ENCODE assay signal across 8 mouse cellular contexts in the genomic region with DNA sequence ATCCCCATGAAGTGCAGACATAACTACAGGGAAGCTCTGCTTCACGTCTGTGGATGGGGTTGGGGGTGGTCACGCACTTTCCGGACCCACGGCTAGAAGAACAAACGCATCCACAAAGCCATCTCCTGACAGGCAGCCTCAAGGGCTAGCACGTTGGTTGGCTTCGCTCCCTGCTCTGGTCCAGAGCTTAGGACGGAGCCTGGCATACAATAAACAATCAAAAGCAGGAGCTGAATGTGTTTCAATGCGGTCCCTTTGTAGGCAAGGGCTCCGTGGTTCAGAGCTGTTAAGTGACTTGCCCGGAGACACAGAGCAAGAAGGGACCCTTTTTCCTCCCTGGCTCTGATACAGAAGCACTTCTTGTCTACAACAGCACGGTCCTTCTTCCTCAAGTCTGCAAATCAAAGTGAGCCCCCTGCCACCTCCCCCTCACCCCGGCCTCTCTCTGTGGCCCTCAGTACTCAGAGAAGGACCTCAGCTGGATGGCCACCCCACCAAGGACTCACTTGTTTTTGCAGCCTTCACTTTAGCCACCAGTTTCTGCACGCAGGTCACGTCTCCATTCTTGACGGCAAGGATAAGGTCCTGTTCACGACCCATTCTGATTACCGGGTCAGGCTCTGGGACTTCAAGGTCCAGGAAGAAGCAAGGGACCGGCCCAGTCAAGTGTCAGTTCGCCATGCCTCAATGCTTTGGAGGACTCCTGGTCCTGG. TPM values are rescaled to one million over a fixed set of nuclear protein-coding genes. Genes with fewer than 3 reads are reported as not detected.
DNase-seq lines count a peak whose midpoint lies in the region; ATAC-seq and TF ChIP-seq lines count a peak whose summit lies in the region.

No protein-coding gene starts in this region.

- H3K9me3 ChIP-seq in kidney, embryonic 14.5 days (ENCODE audit: control insufficient read depth, low read length): no peaks in the 10 kb centered on the region
- H3K9me3 ChIP-seq in embryonic facial prominence, embryonic 14.5 days (ENCODE audit: control insufficient read depth, low read length): no peaks in the 10 kb centered on the region
- no peaks in the 10 kb centered on the region for H3K9me3 ChIP-seq in hindbrain, postnatal 0 days (ENCODE audit: low read length)
- H3K9me3 ChIP-seq in midbrain, embryonic 15.5 days: no peaks in the 10 kb centered on the region

- H3K36me3 ChIP-seq in kidney, embryonic 14.5 days (ENCODE audit: control insufficient read depth, insufficient read depth, low read length): peaks cover 18% of the 10 kb centered on the region
- H3K36me3 ChIP-seq in embryonic facial prominence, embryonic 14.5 days (ENCODE audit: control insufficient read depth, insufficient read depth, low read length): peaks cover 17% of the 10 kb centered on the region
- no peaks in the 10 kb centered on the region for H3K36me3 ChIP-seq in hindbrain, postnatal 0 days (ENCODE audit: insufficient read depth, low read length)
- no peaks in the 10 kb centered on the region for H3K36me3 ChIP-seq in midbrain, embryonic 15.5 days (replicated peaks)

- peak overlapping the region; percentile 84 for H3K4me3 ChIP-seq in kidney, embryonic 14.5 days (ENCODE audit: low read length)
- H3K4me3 ChIP-seq in embryonic facial prominence, embryonic 14.5 days (ENCODE audit: low read depth, low read length): peak overlapping the region; percentile 87
- peak overlapping the region; percentile 88 for H3K4me3 ChIP-seq in hindbrain, postnatal 0 days (ENCODE audit: low read length)
- peak overlapping the region; percentile 93 for H3K4me3 ChIP-seq in midbrain, embryonic 15.5 days

- H3K4me2 ChIP-seq in kidney, embryonic 14.5 days (replicated peaks; ENCODE audit: low read depth, low read length): peak overlapping the region; percentile 82
- H3K4me2 ChIP-seq in embryonic facial prominence, embryonic 14.5 days (ENCODE audit: low read depth, low read length): peak overlapping the region; percentile 88
- peak overlapping the region; percentile 95 for H3K4me2 ChIP-seq in hindbrain, postnatal 0 days (ENCODE audit: low read depth, low read length)
- H3K4me2 ChIP-seq in midbrain, embryonic 15.5 days: peak overlapping the region; percentile 94

- peak overlapping the region; percentile 1; the same call in 1 of the 2 replicates for H3K9ac ChIP-seq in kidney, embryonic 14.5 days (ENCODE audit: low read depth, low read length)
- peak overlapping the region; percentile 87 for H3K9ac ChIP-seq in embryonic facial prominence, embryonic 14.5 days (ENCODE audit: low read depth, low read length)
- H3K9ac ChIP-seq in hindbrain, postnatal 0 days (replicated peaks; ENCODE audit: low read length): peak overlapping the region; percentile 24; the same call in 1 of the 2 replicates
- no peak overlapping the region; the same call in 1 of the 2 replicates for H3K9ac ChIP-seq in midbrain, embryonic 15.5 days

- no peak for TF ChIP-seq CTCF in hindbrain, postnatal 0 days (IDR thresholded peaks at IDR 0.05; ENCODE audit: low read depth)

- H3K27me3 ChIP-seq in kidney, embryonic 14.5 days (ENCODE audit: control insufficient read depth, insufficient read depth, low read length): no peaks in the 10 kb centered on the region
- no peaks in the 10 kb centered on the region for H3K27me3 ChIP-seq in embryonic facial prominence, embryonic 14.5 days (replicated peaks; ENCODE audit: control insufficient read depth, insufficient read depth, low read length)
- no peaks in the 10 kb centered on the region for H3K27me3 ChIP-seq in hindbrain, postnatal 0 days (ENCODE audit: insufficient read depth, low read length)
- H3K27me3 ChIP-seq in midbrain, embryonic 15.5 days (replicated peaks): no peaks in the 10 kb centered on the region

- H3K27ac ChIP-seq in kidney, embryonic 14.5 days (ENCODE audit: low read depth, low read length): no peak overlapping the region
- 0 out of 2 replicates have a peak overlapping the region, but pooled peaks have one; percentile 44 for H3K27ac ChIP-seq in embryonic facial prominence, embryonic 14.5 days (replicated peaks; ENCODE audit: low read depth, low read length)
- peak overlapping the region; percentile 36; the same call in 1 of the 2 replicates for H3K27ac ChIP-seq in hindbrain, postnatal 0 days
- 0 out of 2 replicates have a peak overlapping the region, but pooled peaks have one; percentile 14 for H3K27ac ChIP-seq in midbrain, embryonic 15.5 days

- 74% methylated on average over 20 of the region's 20 CpGs for WGBS in kidney, embryonic 14.5 days
- 77% methylated on average over 20 of the region's 20 CpGs for WGBS in embryonic facial prominence, embryonic 14.5 days
- 64% methylated on average over 20 of the region's 20 CpGs for WGBS in hindbrain, postnatal 0 days
- 80% methylated on average over 20 of the region's 20 CpGs for WGBS in midbrain, embryonic 15.5 days

- ATAC-seq in kidney, embryonic 14.5 days (ENCODE audit: low FRiP score, low TSS enrichment): no peak
- ATAC-seq in embryonic facial prominence, embryonic 14.5 days (ENCODE audit: low read depth): no peak
- ATAC-seq in hindbrain, postnatal 0 days: no peak
- ATAC-seq in midbrain, embryonic 15.5 days (replicated peaks): no peak

- peaks cover 52% of the 10 kb centered on the region for H3K4me1 ChIP-seq in kidney, embryonic 14.5 days (ENCODE audit: control insufficient read depth, insufficient read depth, low read length)
- peaks cover 56% of the 10 kb centered on the region for H3K4me1 ChIP-seq in embryonic facial prominence, embryonic 14.5 days (ENCODE audit: control insufficient read depth, insufficient read depth, low read length)
- peaks cover 22% of the 10 kb centered on the region for H3K4me1 ChIP-seq in hindbrain, postnatal 0 days (ENCODE audit: insufficient read depth, low read length)
- peaks cover 65% of the 10 kb centered on the region for H3K4me1 ChIP-seq in midbrain, embryonic 15.5 days

- no peak for DNase-seq in kidney, postnatal 4 days
- DNase-seq in embryonic facial prominence, embryonic 14.5 days (ENCODE audit: low spot score): no peak
- no peak for DNase-seq in hindbrain, postnatal 0 days (ENCODE audit: low spot score)
- DNase-seq in thymus, postnatal 36 days: no peak
- no peak for DNase-seq in cerebellum, postnatal 36 days
- no peak for DNase-seq in cerebellum, postnatal 14 days

RNA-seq across cellular contexts. Expression of gene Caskin2, which starts 1.9 kb away (rescaled TPM):
- polyA plus RNA-seq in kidney, embryonic 14.5 days (2014; fragmentation: Nextera tagmentation; extraction: Ambion mirVana): 14.2 and 17.5 TPM in 2 replicates
- polyA plus RNA-seq in embryonic facial prominence, embryonic 14.5 days (2014; fragmentation: Nextera tagmentation; extraction: Ambion mirVana): 16.2 and 16.8 TPM in 2 replicates
- total RNA-seq in hindbrain, postnatal 0 days (2014; rRNA removed): 24.4 and 39.2 TPM in 2 replicates
- polyA plus RNA-seq in hindbrain, postnatal 0 days (2015; fragmentation: Nextera tagmentation; extraction: Ambion mirVana): 7.7 and 8.0 TPM in 2 replicates
- 9.4 and 11.1 TPM in 2 replicates for polyA plus RNA-seq in midbrain, embryonic 15.5 days (2015; fragmentation: Nextera tagmentation; extraction: Ambion mirVana)

RNA-seq across cellular contexts. Expression of gene Tsen54, which starts 3.0 kb away (rescaled TPM):
- 26.2 and 34.9 TPM in 2 replicates for polyA plus RNA-seq in kidney, embryonic 14.5 days (2014; fragmentation: Nextera tagmentation; extraction: Ambion mirVana)
- 21.2 and 26.8 TPM in 2 replicates for polyA plus RNA-seq in embryonic facial prominence, embryonic 14.5 days (2014; fragmentation: Nextera tagmentation; extraction: Ambion mirVana)
- total RNA-seq in hindbrain, postnatal 0 days (2014; rRNA removed): 22.5 and 34.6 TPM in 2 replicates
- 18.0 and 18.8 TPM in 2 replicates for polyA plus RNA-seq in hindbrain, postnatal 0 days (2015; fragmentation: Nextera tagmentation; extraction: Ambion mirVana)
- polyA plus RNA-seq in midbrain, embryonic 15.5 days (2015; fragmentation: Nextera tagmentation; extraction: Ambion mirVana): 24.8 and 27.9 TPM in 2 replicates

RNA-seq across cellular contexts. Expression of gene Llgl2, which starts 12.3 kb away (rescaled TPM):
- 24.3 and 28.7 TPM in 2 replicates for polyA plus RNA-seq in kidney, embryonic 14.5 days (2014; fragmentation: Nextera tagmentation; extraction: Ambion mirVana)
- polyA plus RNA-seq in embryonic facial prominence, embryonic 14.5 days (2014; fragmentation: Nextera tagmentation; extraction: Ambion mirVana): 11.9 and 12.1 TPM in 2 replicates
- total RNA-seq in hindbrain, postnatal 0 days (2014; rRNA removed): 1.6 and 2.1 TPM in 2 replicates
- 1.5 and 1.8 TPM in 2 replicates for polyA plus RNA-seq in hindbrain, postnatal 0 days (2015; fragmentation: Nextera tagmentation; extraction: Ambion mirVana)
- 0.84 and 1.0 TPM in 2 replicates for polyA plus RNA-seq in midbrain, embryonic 15.5 days (2015; fragmentation: Nextera tagmentation; extraction: Ambion mirVana)

RNA-seq across cellular contexts. Expression of gene Tmem94, which starts 46.3 kb away (rescaled TPM):
- 12.4 and 19.9 TPM in 2 replicates for polyA plus RNA-seq in kidney, embryonic 14.5 days (2014; fragmentation: Nextera tagmentation; extraction: Ambion mirVana)
- polyA plus RNA-seq in embryonic facial prominence, embryonic 14.5 days (2014; fragmentation: Nextera tagmentation; extraction: Ambion mirVana): 15.4 and 18.2 TPM in 2 replicates
- total RNA-seq in hindbrain, postnatal 0 days (2014; rRNA removed): 42.4 and 42.6 TPM in 2 replicates
- polyA plus RNA-seq in hindbrain, postnatal 0 days (2015; fragmentation: Nextera tagmentation; extraction: Ambion mirVana): 12.5 and 16.1 TPM in 2 replicates
- polyA plus RNA-seq in midbrain, embryonic 15.5 days (2015; fragmentation: Nextera tagmentation; extraction: Ambion mirVana): 28.4 and 31.0 TPM in 2 replicates

RNA-seq across cellular contexts. Expression of gene Myo15b, which starts 46.7 kb away (rescaled TPM):
- 2.8 and 5.5 TPM in 2 replicates for polyA plus RNA-seq in kidney, embryonic 14.5 days (2014; fragmentation: Nextera tagmentation; extraction: Ambion mirVana)
- polyA plus RNA-seq in embryonic facial prominence, embryonic 14.5 days (2014; fragmentation: Nextera tagmentation; extraction: Ambion mirVana): 0.08 and 0.54 TPM in 2 replicates
- total RNA-seq in hindbrain, postnatal 0 days (2014; rRNA removed): 0.29 and 0.63 TPM in 2 replicates
- 0.20 and 0.45 TPM in 2 replicates for polyA plus RNA-seq in hindbrain, postnatal 0 days (2015; fragmentation: Nextera tagmentation; extraction: Ambion mirVana)
- 0.03 and 0.10 TPM in 2 replicates for polyA plus RNA-seq in midbrain, embryonic 15.5 days (2015; fragmentation: Nextera tagmentation; extraction: Ambion mirVana)
